Mouse (Mus musculus): ENCODE measurements around the gene Luzp1. TPM values are rescaled to one million over a fixed set of nuclear protein-coding genes. Genes with fewer than 3 reads are reported as not detected.

Gene Luzp1
- 18.1 and 27.4 TPM in 2 replicates for polyA plus RNA-seq (2012; rRNA removed)

GRCm38 (mm10) chr4:136469371-136469903, at the start of gene Luzp1:
TSS of gene Luzp1 (plus strand) at chr4:136469761.
- WGBS: 1% methylated on average over 36 of the region's 36 CpGs
- no peak for DNase-seq (ENCODE audit: low read depth, low spot score)

GRCm38 (mm10) chr4:136423224-136423623, 46.3 kb upstream of the Luzp1 start, which contains the start of gene Htr1d:
TSS of gene Htr1d (plus strand) at chr4:136423524.
- DNase-seq (ENCODE audit: low read depth, low spot score): no peak
- 59% methylated on average over 9 of the region's 9 CpGs for WGBS

DNA sequence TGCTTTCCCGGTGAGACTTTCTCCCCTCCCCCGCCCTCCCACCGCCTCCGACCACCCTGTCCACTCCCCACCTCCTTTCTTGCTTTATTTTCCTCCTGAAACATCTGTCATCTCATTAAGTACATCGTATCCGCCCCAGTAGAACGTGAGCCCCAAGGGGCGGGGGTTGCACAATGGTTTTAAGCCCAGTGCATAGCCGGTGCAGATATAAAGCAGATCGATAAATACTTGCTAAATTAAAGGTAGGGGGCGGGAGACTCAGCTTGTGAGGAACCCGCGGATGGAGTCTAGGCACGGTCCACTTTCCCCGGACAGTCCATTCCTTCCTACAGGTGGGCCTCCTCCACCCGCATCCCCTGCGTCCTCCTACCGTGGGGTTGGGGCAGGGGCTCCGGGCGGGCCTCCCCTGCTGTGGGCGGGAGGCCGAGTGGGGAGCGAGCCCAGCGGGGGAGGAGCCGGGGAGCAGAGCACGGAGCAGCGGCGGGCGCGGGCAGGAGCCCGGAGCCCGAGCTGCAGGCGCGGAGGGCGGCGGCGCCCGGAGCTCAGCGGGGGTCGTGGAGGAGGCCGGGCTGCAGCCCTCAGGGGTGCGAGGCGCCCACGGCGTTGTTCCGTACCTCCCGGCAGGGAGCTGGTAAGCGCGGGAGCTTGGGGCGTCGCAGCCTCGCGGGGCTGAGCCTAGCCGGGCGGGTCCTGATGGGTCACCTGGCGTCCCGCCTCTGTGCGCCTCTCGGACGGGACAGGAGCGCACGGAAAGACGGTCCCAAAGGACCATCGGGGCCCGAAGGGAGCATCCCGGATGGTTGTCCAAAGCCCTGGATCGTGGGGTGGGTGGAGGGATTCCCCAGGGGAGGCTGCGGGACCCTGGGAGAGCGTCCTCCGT, 45.2 kb upstream of the Luzp1 start:
- WGBS: 2% methylated on average over 65 of the region's 70 CpGs
- DNase-seq (ENCODE audit: low read depth, low spot score): no peak

- WGBS: 4% methylated on average over 15 of the region's 15 CpGs
- DNase-seq (ENCODE audit: low read depth, low spot score): no peak
Measured at GRCm38 (mm10) chr4:136425000-136425288, 44.6 kb upstream of the Luzp1 start.

DNA sequence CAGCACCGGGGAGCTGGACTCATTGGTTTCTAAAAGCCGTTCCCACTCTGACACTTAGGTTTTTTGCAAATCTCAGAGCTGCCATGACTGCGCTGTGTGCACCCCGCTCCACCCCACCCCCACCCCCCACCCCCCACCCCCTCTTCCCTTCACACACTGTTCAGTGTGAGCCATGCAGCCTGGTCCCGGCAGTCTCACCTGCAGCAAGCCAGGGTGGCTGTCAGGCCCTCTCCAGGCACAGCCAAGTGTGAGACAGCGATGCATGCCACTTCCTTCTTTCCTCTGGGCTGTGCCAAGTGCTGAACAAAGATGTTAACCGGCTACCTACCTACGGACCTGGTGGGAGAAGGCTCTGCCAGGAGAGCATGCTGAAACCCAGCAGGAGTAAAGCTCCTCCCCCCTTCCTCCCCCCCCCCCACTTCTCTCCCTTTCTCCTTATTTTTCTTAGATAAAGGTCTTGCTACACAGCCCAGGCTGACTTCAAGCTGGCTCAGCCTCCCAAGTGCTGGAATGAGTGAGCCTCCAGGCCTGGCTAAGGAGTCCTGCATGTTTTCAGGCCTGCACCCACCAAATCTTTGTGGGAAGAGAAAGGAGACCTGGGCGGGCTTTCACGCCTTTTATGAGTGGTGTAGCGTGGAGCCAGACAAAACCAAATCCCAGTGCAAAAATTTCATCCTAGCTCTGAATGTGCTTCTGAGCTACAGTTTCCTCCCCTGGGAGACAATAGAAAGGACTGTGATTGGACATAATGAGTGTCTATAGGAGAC, 38.8 kb upstream of the Luzp1 start:
- DNase-seq (ENCODE audit: low read depth, low spot score): no peak
- WGBS: 63% methylated on average over 11 of the region's 11 CpGs

- no peak for DNase-seq (ENCODE audit: low read depth, low spot score)
- WGBS: 5% methylated on average over 3 of the region's 3 CpGs
Measured at GRCm38 (mm10) chr4:136431376-136431693, 38.2 kb upstream of the Luzp1 start.

GRCm38 (mm10) chr4:136434029-136434428, 35.5 kb upstream of the Luzp1 start:
- no peak for DNase-seq (ENCODE audit: low read depth, low spot score)

DNA sequence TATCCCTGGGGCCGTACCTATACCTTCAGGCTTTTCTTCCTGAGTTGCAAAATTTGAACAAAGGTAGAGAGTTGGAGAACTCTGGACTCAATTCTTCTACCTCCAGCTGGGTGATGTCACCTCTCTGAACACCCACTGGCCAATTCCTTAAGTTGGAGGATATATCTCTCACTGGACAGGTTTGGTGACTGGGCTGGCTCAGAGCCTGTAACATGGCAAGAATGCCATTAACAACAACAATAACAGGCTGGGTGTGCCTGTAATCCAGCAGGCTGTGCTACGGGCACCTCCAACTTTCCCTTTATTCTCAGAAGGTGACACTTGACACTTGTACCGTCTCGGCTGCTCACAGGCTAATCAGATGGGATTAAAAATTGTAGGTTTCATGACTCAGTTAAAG, 30.5 kb upstream of the Luzp1 start:
- 28% methylated on average over 4 of the region's 4 CpGs for WGBS
- DNase-seq (ENCODE audit: low read depth, low spot score): peak; percentile 86

More at GRCm38 (mm10) chr4:136434029-136434428, 35.5 kb upstream of the Luzp1 start:
- WGBS: 57% methylated on average over 4 of the region's 4 CpGs

- DNase-seq (ENCODE audit: low read depth, low spot score): no peak
- WGBS: 67% methylated on average over 15 of the region's 15 CpGs
Measured at GRCm38 (mm10) chr4:136441354-136442043, 28.1 kb upstream of the Luzp1 start.

DNA sequence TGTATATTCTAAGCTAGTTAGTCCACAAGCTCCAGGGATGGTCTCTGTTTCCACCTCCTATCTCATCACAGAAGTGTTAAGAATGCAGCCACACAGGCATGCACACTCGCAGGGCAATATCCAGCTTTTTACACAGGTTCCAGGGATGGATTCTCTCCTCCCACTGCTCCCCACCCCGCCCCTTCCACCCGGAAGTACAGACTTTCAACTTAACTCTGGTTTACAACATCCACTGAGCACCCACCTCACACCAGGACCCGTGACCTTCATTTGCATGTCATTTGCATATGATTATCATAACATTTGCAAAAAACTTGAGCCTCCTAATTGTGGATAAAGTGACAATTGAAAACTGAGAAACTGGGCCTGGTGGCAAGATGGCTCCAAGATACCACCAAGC, 25.0 kb upstream of the Luzp1 start:
- 46% methylated on average over 4 of the region's 4 CpGs for WGBS
- no peak for DNase-seq (ENCODE audit: low read depth, low spot score)

- no peak for DNase-seq (ENCODE audit: low read depth, low spot score)
- WGBS: 44% methylated on average over 5 of the region's 5 CpGs
Measured at GRCm38 (mm10) chr4:136449795-136450194, 19.8 kb upstream of the Luzp1 start.

GRCm38 (mm10) chr4:136450271-136450670, 19.3 kb upstream of the Luzp1 start:
- no peak for DNase-seq (ENCODE audit: low read depth, low spot score)
- 64% methylated on average over 4 of the region's 4 CpGs for WGBS

GRCm38 (mm10) chr4:136451564-136451963, 18.0 kb upstream of the Luzp1 start:
- 6% methylated on average over 6 of the region's 6 CpGs for WGBS
- no peak for DNase-seq (ENCODE audit: low read depth, low spot score)

DNA sequence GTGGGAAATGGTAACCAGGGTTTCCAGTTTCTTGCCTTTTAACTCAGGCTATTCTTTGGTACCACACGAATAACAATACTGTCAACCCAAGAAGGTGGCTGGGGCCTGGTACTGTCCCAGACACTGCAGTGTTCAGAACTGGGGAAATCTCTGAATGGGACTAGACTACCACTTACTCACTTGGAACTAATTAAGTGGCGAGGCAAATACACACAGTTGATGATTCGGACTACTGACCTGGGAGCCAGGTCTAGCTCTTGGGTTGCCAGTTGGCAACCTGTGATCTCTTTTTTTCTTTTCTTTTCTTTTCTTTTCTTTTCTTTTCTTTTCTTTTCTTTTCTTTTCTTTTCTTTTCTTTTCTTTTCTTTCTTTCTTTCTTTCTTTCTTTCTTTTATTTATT, 17.3 kb upstream of the Luzp1 start:
- 76% methylated on average over 3 of the region's 3 CpGs for WGBS
- no peak for DNase-seq (ENCODE audit: low read depth, low spot score)

DNA sequence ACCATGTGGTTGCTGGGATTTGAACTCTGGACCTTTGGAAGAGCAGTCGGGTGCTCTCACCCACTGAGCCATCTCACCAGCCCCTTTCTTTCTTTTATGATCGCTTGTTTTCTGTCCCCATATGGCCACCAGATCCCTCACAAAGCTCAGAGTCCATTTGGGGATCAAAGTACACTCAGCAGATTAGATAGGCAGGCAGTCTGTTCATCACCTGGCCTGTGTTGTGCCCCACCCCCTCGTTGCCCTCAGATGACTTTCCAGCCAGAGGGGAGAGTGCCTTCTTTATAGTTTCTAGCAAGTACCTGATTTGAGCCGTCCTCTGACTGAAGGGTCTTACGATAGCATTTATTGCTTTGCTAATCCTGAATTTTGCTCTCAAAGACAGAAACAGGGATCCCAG, 16.8 kb upstream of the Luzp1 start:
- WGBS: 27% methylated on average over 5 of the region's 5 CpGs

GRCm38 (mm10) chr4:136454850-136455260, 14.7 kb upstream of the Luzp1 start:
- DNase-seq (ENCODE audit: low read depth, low spot score): no peak
- 4% methylated on average over 10 of the region's 10 CpGs for WGBS

More for the DNA sequence above, 16.8 kb upstream of the Luzp1 start:
- no peak for DNase-seq (ENCODE audit: low read depth, low spot score)

GRCm38 (mm10) chr4:136456516-136457218, 12.9 kb upstream of the Luzp1 start:
- whole genome bisulfite sequencing: 88% methylated on average over 6 of the region's 6 CpGs
- DNase-seq (ENCODE audit: low read depth, low spot score): no peak

GRCm38 (mm10) chr4:136458276-136458675, 11.3 kb upstream of the Luzp1 start:
- 87% methylated on average over 7 of the region's 7 CpGs for WGBS
- no peak for DNase-seq (ENCODE audit: low read depth, low spot score)

DNA sequence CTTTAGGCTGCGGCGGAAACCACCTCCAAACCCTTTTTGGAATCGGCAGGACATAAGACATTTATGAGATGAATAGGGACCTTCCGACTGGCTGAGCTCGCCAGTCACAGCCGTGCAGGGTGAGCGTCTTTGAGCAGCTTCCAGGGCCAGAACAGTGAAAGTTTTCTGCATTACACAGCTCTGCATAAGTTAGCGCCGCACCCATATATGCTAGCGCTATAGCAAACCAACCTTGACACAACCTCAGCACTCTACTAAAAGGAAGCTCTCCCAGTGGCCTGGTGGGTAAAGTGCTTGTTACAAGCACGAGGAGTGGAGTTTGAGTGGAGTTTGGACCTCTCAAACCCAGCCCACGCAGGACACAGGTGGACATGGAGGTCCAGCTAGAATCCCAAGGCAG, 10.4 kb upstream of the Luzp1 start:
- 77% methylated on average over 12 of the region's 12 CpGs for WGBS
- DNase-seq (ENCODE audit: low read depth, low spot score): no peak

DNA sequence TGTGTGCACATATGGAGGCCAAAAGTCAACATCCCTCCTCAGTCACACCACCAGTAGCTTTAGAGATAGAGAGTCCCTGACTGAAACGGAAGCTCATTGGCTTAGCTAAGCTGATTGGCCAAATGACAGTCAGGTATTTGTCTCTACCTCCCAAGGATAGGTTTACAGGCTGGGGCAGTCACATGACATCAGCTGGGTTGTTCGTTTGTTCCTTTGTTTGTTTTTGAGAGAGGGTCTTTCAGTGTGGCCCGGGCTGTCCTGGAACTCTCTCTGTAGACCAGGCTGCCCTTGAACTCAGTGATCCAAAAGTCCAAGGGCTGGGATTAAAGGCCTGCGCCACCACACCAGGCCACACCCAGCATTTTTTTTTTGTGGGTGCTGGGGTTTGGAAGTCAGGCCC, 8.4 kb upstream of the Luzp1 start:
- DNase-seq (ENCODE audit: low read depth, low spot score): no peak
- 73% methylated on average over 4 of the region's 4 CpGs for WGBS

Measured in large intestine, adult 2 months (tissue).